Mouse (Mus musculus): ENCODE data around the gene Spem2.

GRCm38 (mm10) chr11:69865561-69865960 is 47.3 kb upstream of the Spem2 start:
- TF ChIP-seq CTCF (IDR thresholded peaks at IDR 0.05; ENCODE audit: low read depth) (no peak), EP300 (IDR thresholded peaks at IDR 0.05; ENCODE audit: low read depth) (no peak)

All from liver, postnatal 0 days (tissue).